Mouse (Mus musculus) limb, embryonic 15.5 days (tissue): Measurements from ENCODE around the gene Cyth2. TPM values are rescaled to one million over a fixed set of nuclear protein-coding genes. Genes with fewer than 3 reads are reported as not detected.

Source experiments
- ATAC-seq: fragments of 200-750 bp; cut with Nextera tagmentation; 2 replicates; pipeline ENCODE4 v1.8.0; 2017; ENCODE audit warnings: low read depth, moderate TSS enrichment; ENCODE audit not compliant: insufficient number of reproducible peaks, low FRiP score, low TSS enrichment
- H3K27ac ChIP-seq: fragments of 300-500 bp; sonication (generic); 2 replicates; pipeline ENCODE4 v1.5.1; 2015; ENCODE audit warnings: moderate library complexity, mild to moderate bottlenecking, inconsistent platforms
- H3K27me3 ChIP-seq: fragments of 300-500 bp; sonication (generic); 2 replicates; pipeline ENCODE4 v1.6.1; 2015; ENCODE audit warnings: inconsistent platforms
- H3K36me3 ChIP-seq: fragments of 300-500 bp; sonication (generic); 2 replicates; pipeline ENCODE4 v1.6.1; 2015; ENCODE audit warnings: inconsistent platforms
- H3K4me1 ChIP-seq: fragments of 300-500 bp; sonication (generic); 2 replicates; pipeline ENCODE4 v1.6.1; 2015; ENCODE audit warnings: inconsistent platforms
- H3K4me2 ChIP-seq: fragments of 300-500 bp; sonication (generic); 2 replicates; pipeline ENCODE4 v1.6.1; 2015; ENCODE audit warnings: mild to moderate bottlenecking, inconsistent platforms
- H3K4me3 ChIP-seq: fragments of 300-500 bp; sonication (generic); 2 replicates; pipeline ENCODE4 v1.5.1; 2015; ENCODE audit warnings: mild to moderate bottlenecking, inconsistent platforms
- H3K9ac ChIP-seq: fragments of 300-500 bp; sonication (generic); 2 replicates; pipeline ENCODE4 v1.6.1; 2015; ENCODE audit warnings: inconsistent platforms
- H3K9me3 ChIP-seq: fragments of 300-500 bp; sonication (generic); 2 replicates; pipeline ENCODE4 v1.6.1; 2016; ENCODE audit warnings: inconsistent platforms
- WGBS: fragments of 180-500 bp; shearing (Covaris S2); methylation state at CpG from one replicate; pipeline ENCODE4 v1.1.7; 2015; 5-methylcytosine and 5-hydroxymethylcytosine counted together
- polyA plus RNA-seq: library from polyadenylated mRNA; unstranded; fragments of >200 nt; fragmentation: Nextera tagmentation; extraction: Ambion mirVana; gene quantifications from 2 replicates; pipeline ENCODE4 v1.2.1, GENCODE M21; 2015

Gene Cyth2
- polyA plus RNA-seq, 1 experiment from 2014 or later = 98.8 TPM

DNA sequence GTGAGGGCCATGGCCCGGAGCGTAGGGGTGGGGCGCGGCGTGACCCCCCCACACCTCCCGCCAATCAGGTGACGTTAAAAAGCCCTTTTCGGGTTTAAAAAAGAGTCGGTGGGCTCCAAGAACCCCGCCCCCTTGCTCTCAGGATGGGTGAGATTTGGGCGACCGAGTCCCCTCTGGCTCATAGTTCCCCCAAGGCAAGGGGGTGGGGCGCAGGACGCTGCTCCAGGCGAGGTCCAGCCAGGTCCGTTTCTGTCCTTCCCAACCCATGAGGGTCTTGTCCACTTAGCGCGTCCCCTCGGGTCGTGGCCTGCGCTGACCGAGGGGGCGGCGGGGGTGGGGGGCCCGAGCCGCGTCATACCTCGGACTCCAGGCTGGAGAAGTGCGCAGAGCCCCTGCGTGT is 18.0 kb upstream of the Cyth2 start:
- Histone ChIP-seq H3K9me3 (no peaks in the 10 kb centered on the region), H3K4me1 (peaks cover 30% of the 10 kb centered on the region), H3K36me3 (peaks cover 22% of the 10 kb centered on the region), H3K9ac (no peak overlapping the region), H3K4me3 (peak overlapping the region; percentile 47), H3K4me2 (peak overlapping the region; percentile 64), H3K27me3 (peaks cover 55% of the 10 kb centered on the region), H3K27ac (no peak overlapping the region)
- no peak for ATAC-seq
- 7% methylated on average over 30 of the region's 30 CpGs for WGBS

DNA sequence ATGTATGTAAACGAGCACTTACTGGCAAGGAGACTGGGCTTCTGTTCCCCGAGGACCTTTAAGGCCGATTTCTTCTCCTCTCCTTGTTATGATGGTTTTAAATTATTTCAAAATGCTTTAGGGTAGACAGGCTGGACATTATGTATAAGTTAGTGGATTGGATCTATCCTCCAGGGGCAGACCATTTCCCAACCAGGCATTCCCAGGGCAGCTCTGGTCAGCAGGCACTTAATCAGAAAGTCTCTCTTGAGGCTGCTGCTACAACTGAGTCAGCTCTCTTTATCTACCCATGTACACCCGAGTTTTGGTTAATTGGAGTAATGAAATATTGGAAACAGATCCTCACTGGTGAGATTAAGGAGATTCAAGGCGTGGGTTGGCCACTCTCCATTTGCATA is 16.7 kb upstream of the Cyth2 start:
- Histone ChIP-seq H3K27me3 (peaks cover 51% of the 10 kb centered on the region), H3K4me2 (peak overlapping the region; percentile 77), H3K9ac (no peak overlapping the region), H3K4me1 (peaks cover 30% of the 10 kb centered on the region), H3K27ac (no peak overlapping the region), H3K9me3 (no peaks in the 10 kb centered on the region), H3K4me3 (peak overlapping the region; percentile 90), H3K36me3 (peaks cover 35% of the 10 kb centered on the region)
- ATAC-seq = no peak
- 13% methylated on average over 5 of the region's 5 CpGs for WGBS

DNA sequence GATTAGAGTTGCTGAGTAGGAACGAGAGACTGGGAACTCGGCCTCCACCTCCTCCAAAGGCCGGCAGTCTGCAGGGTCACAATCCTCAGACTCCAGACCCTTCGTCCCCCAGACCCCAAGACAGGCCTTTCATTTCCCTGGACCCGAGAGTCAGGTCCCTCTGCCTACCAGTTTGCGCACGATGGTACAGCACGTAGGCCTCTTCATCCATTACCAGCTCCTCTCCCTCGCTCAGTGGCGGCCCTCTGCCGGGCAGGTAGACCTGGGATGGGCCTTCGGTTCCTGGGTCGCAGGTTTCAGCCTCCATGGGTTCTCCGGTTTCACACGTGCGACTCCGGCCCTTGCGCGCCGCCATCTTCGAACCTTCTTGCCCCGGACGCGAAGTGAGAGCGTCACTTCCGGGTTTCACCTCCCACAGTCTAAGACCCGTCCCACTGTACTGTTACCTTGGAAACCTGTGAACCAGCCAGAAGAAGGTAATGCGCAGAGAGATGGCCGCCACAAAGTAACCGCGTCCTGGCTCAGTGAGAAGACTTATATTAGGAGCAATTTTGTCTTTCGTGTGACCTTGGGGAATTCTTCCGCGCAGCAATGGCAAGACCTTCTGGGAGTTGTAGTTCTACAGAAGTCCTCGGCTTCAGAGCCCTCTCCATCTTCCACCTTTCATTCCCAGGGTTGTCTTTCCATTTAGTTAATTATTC is 16.2 kb upstream of the Cyth2 start, which contains the start of gene Grwd1:
Grwd1 (minus strand) TSS at position 518 of the 701 bp plus-strand sequence.
- peaks cover 46% of the 10 kb centered on the region for H3K27me3 ChIP-seq
- peak within 1 kb of the TSS; percentile 77 for H3K4me2 ChIP-seq
- peaks cover 40% of the 10 kb centered on the region for H3K36me3 ChIP-seq
- H3K4me3 ChIP-seq = peak within 1 kb of the TSS; percentile 90
- under 1% methylated on average over 35 of the region's 35 CpGs for WGBS
- H3K9me3 ChIP-seq = no peaks in the 10 kb centered on the region
- peak within 1 kb of the TSS; percentile 77 for H3K9ac ChIP-seq
- H3K27ac ChIP-seq = peak within 1 kb of the TSS; percentile 79; the same call in 1 of the 2 replicates
- H3K4me1 ChIP-seq = peaks cover 30% of the 10 kb centered on the region
- peak; percentile 79 for ATAC-seq

DNA sequence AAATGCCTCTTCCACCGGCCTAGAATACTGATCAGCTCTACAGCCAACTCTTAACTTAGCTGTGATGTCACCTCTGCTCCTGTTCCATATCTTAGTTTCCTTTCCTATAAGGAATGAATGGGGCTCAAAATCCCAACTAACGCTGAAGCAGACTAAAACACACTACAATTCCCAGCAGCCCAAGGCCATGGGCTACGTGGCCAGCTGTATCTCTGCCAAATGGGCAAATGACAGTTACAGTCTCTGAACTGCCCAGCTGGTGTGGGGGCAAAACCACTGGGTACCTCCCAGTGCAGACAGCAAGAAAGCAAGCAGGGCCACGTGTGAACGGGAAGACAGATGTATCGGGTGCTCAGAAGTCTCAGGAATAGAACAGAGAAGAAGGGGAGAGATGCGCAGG is 12.2 kb upstream of the Cyth2 start:
- ATAC-seq = no peak
- Histone ChIP-seq H3K27me3 (peaks cover 6% of the 10 kb centered on the region), H3K4me1 (peaks cover 12% of the 10 kb centered on the region), H3K4me2 (no peak overlapping the region), H3K4me3 (no peak overlapping the region), H3K9me3 (no peaks in the 10 kb centered on the region), H3K27ac (no peak overlapping the region), H3K36me3 (peaks cover 73% of the 10 kb centered on the region), H3K9ac (no peak overlapping the region)
- 89% methylated on average over 7 of the region's 7 CpGs for WGBS

DNA sequence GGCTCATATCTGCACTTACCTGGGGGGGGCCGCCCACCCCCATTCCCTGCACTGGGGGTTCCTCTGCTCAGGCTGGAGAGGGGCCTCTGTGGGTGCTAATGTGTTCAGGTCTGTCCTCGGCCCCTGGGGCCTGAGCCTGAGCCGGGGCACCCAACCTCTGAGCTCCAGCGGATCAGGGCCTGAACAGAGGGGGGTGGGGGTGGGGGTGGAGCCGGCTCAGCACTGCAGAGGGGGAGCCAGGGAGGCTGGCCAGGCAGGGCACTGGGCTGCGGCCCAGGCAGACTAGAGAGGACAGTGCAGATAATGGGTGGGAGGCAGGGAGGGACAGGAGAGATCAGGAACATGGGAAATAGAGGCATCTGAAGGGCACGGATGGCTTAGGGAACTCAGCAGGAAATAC is 10.2 kb upstream of the Cyth2 start, which contains the start of gene Kcnj14:
Kcnj14 (minus strand) TSS at position 185 of the 400 bp plus-strand sequence.
- WGBS = 63% methylated on average over 7 of the region's 7 CpGs
- peaks cover 75% of the 10 kb centered on the region for H3K36me3 ChIP-seq
- H3K9me3 ChIP-seq = no peaks in the 10 kb centered on the region
- no peak within 1 kb of the TSS for H3K27ac ChIP-seq
- H3K27me3 ChIP-seq = peaks cover 5% of the 10 kb centered on the region; the same call in 1 of the 2 replicates
- peaks cover 6% of the 10 kb centered on the region for H3K4me1 ChIP-seq
- no peak within 1 kb of the TSS for H3K9ac ChIP-seq
- no peak for ATAC-seq
- H3K4me2 ChIP-seq = no peak within 1 kb of the TSS
- H3K4me3 ChIP-seq = no peak within 1 kb of the TSS

DNA sequence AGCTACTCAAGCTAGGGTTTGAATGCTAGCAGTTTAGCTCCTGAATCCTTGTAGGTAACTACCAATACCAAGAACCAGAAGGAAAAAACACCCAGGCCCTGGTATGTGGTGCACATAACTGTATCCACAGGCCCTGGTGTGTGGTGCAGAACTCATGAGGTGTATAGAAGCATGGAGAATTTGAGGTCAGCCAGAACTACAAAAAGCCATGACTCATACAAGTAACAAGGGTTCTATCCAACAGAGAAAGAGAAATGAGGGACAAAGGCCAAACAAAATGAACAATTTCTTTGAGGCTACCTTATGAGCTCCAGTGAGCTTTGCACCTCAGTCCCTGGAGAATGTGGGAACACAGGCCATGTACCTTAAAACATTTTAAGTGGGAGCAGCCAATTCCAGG is 6.5 kb upstream of the Cyth2 start:
- Histone ChIP-seq H3K4me3 (no peak overlapping the region), H3K36me3 (peaks cover 38% of the 10 kb centered on the region), H3K4me1 (peaks cover 5% of the 10 kb centered on the region; the same call in 1 of the 2 replicates), H3K27ac (no peak overlapping the region), H3K27me3 (peaks cover 12% of the 10 kb centered on the region; the same call in 1 of the 2 replicates), H3K4me2 (no peak overlapping the region), H3K9me3 (no peaks in the 10 kb centered on the region), H3K9ac (no peak overlapping the region)
- no peak for ATAC-seq

DNA sequence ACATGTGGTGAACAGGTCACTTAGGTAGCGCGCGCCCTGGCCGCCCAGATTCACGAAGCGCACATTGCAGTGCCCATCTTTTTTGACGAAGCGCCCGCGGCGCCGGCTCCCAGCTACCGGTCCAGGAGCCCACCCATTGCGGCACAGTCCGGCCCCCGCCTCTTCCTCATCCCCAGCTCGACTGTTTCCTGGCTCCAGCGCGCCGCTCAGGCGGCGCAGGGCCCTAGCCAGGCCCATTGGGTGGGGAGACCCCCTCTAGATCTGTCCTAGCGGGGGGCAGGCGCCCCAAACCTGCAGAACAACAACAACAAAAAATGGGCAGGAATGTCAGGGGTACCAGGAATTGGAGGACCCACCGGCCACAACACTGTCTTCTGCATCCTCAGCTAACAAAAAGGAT is 5.5 kb upstream of the Cyth2 start:
- H3K27me3 ChIP-seq = peaks cover 12% of the 10 kb centered on the region; the same call in 1 of the 2 replicates
- peaks cover 11% of the 10 kb centered on the region for H3K4me1 ChIP-seq
- H3K9ac ChIP-seq = no peak overlapping the region
- H3K4me2 ChIP-seq = peak overlapping the region; percentile 38
- H3K36me3 ChIP-seq = peaks cover 27% of the 10 kb centered on the region
- H3K27ac ChIP-seq = no peak overlapping the region
- H3K9me3 ChIP-seq = no peaks in the 10 kb centered on the region
- peak overlapping the region; percentile 20 for H3K4me3 ChIP-seq
- ATAC-seq = no peak
- WGBS = 11% methylated on average over 25 of the region's 25 CpGs

DNA sequence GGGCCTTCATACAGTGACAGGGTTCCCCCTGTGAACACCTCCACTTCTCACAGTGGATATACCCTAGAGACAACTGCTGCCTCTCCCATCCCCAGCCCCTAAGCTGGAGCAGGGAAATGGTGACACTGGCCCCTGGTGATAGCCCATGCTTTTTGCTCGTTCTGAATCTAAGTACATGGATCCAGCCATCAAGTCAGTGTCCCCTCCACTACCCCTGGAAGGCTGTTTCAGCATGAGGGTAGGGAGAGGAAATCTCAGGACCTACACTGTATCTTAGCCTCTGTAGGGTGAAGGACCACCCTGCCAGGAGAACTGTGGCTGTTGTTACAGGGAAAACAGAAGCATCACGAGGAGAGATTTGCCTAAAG is 1.6 kb upstream of the Cyth2 start:
- Histone ChIP-seq H3K4me3 (no peak overlapping the region), H3K9me3 (no peaks in the 10 kb centered on the region), H3K27me3 (peaks cover 12% of the 10 kb centered on the region; the same call in 1 of the 2 replicates), H3K4me1 (peaks cover 27% of the 10 kb centered on the region), H3K9ac (no peak overlapping the region), H3K4me2 (no peak overlapping the region), H3K27ac (no peak overlapping the region), H3K36me3 (peaks cover 19% of the 10 kb centered on the region)
- 55% methylated on average over 2 of the region's 2 CpGs for WGBS
- ATAC-seq = no peak

DNA sequence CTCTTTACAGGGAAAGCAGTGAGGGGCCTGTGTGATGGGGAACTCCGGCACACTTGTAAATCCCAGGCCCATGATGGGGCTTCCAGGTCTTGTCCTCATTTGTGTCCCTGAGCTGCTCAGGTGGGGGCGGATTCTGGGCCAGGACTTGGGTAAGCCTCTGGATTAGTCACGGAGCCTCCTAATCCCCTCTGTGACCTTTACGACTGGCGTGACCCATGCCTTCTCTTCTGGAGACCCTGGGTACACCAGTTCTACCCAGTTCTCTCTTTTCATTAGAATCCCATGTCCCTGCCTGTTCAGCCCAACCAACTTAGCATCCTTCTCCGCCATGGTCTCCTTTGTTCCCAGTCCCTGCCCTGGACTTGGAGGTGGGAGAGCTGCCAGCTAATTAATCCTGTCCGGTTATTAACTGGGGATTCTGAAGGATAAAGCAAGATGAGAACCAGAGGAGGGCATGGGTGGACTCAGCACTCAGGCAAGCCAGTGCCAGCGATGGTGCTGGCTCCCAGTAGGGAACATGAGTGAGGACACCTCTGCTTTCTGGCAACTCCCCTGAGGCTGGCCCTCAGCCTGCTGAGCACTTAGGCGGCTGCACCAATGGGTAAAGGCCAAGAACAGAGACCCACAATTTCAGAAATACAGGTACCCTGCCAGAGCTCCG is 1.1 kb upstream of the Cyth2 start:
- H3K27ac ChIP-seq = no peak overlapping the region
- peaks cover 12% of the 10 kb centered on the region; the same call in 1 of the 2 replicates for H3K27me3 ChIP-seq
- H3K4me1 ChIP-seq = peaks cover 27% of the 10 kb centered on the region
- H3K4me3 ChIP-seq = no peak overlapping the region
- no peak for ATAC-seq
- no peaks in the 10 kb centered on the region for H3K9me3 ChIP-seq
- 0 out of 2 replicates have a peak overlapping the region, but pooled peaks have one; percentile 53 for H3K4me2 ChIP-seq
- WGBS = 48% methylated on average over 10 of the region's 10 CpGs
- H3K9ac ChIP-seq = no peak overlapping the region
- peaks cover 25% of the 10 kb centered on the region for H3K36me3 ChIP-seq

DNA sequence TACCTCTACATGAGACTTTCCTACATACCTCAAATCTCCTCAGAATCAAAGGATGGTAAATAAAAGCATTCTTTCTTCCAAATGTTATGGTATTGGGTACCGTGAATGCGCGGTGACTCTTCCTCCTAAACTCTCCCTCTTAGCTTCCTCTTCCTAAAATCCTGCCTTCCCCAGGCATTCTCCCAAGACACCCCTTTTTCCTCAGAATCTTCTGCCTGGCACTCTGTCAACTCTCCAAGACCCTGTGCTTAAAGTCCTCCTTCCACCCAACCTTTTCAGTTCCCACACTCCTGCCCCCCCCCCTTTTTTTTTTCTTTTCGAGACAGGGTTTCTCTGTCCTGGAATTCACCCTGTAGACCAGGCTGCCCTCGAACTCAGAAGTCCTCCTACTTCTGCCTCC is 460 bp upstream of the Cyth2 start:
- Histone ChIP-seq H3K36me3 (peaks cover 31% of the 10 kb centered on the region), H3K27me3 (peaks cover 9% of the 10 kb centered on the region; the same call in 1 of the 2 replicates), H3K4me2 (peak overlapping the region; percentile 53), H3K4me1 (peaks cover 25% of the 10 kb centered on the region), H3K9me3 (no peaks in the 10 kb centered on the region), H3K27ac (peak overlapping the region; percentile 39; the same call in 1 of the 2 replicates), H3K4me3 (peak overlapping the region; percentile 36), H3K9ac (no peak overlapping the region)
- no peak for ATAC-seq
- WGBS = 9% methylated on average over 5 of the region's 5 CpGs

DNA sequence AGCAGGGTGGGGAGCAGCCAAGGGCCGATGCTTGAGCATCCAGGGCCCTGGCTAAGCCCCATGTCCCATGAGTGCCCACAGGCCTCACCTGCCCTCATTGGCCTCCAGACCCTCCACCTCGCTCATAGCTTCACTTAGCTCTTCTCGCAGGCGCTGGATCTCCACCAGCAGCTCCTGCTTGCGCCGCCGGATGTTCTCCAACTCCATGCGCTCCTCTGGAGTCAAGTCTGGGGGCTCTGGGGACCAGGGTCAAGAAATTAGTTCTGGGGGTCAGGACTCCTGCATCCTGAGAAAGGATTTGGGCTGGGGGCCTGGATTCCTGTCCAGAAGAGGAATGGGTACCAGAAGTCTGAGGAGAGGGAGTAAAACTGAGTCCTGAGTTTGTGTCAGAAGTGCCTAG is 1.5 kb downstream of the Cyth2 start:
- H3K4me3 ChIP-seq = peak overlapping the region; percentile 99
- H3K27ac ChIP-seq = no peak overlapping the region
- WGBS = 81% methylated on average over 8 of the region's 8 CpGs
- no peaks in the 10 kb centered on the region for H3K27me3 ChIP-seq
- H3K36me3 ChIP-seq = peaks cover 50% of the 10 kb centered on the region
- H3K4me2 ChIP-seq = peak overlapping the region; percentile 62
- peak overlapping the region; percentile 99 for H3K9ac ChIP-seq
- H3K4me1 ChIP-seq = peaks cover 35% of the 10 kb centered on the region
- no peak for ATAC-seq
- H3K9me3 ChIP-seq = no peaks in the 10 kb centered on the region
